Mouse (Mus musculus): ENCODE measurements around the gene S1pr4. TPM values are rescaled to one million over a fixed set of nuclear protein-coding genes. Genes with fewer than 3 reads are reported as not detected.

Gene S1pr4
- polyA plus RNA-seq, 1 experiment, result 4.1 TPM

- no peak for TF ChIP-seq GATA1 (IDR thresholded peaks at IDR 0.05; ENCODE audit: low read length)
Observed at GRCm38 (mm10) chr10:81499250-81499901, 556 bp downstream of the S1pr4 start.

- no peak for TF ChIP-seq GATA1 (IDR thresholded peaks at IDR 0.05; ENCODE audit: low read length)
Observed at GRCm38 (mm10) chr10:81498316-81499249, 1.3 kb downstream of the S1pr4 start.

GRCm38 (mm10) chr10:81497401-81498270, 2.3 kb downstream of the S1pr4 start:
- no peak for TF ChIP-seq GATA1 (IDR thresholded peaks at IDR 0.05; ENCODE audit: low read length)

- no peak for TF ChIP-seq GATA1 (IDR thresholded peaks at IDR 0.05; ENCODE audit: low read length)
Observed at GRCm38 (mm10) chr10:81496969-81497368, 3.0 kb downstream of the S1pr4 start.

- TF ChIP-seq GATA1 (IDR thresholded peaks at IDR 0.05; ENCODE audit: low read length), result no peak
Observed at GRCm38 (mm10) chr10:81496264-81496901, 3.5 kb downstream of the S1pr4 start, which contains the start of gene Ncln. Gene Ncln (minus strand): TSS chr10:81496392.

GRCm38 (mm10) chr10:81495616-81496263, 4.2 kb downstream of the S1pr4 start:
- no peak for TF ChIP-seq GATA1 (IDR thresholded peaks at IDR 0.05; ENCODE audit: low read length)

- no peak for TF ChIP-seq GATA1 (IDR thresholded peaks at IDR 0.05; ENCODE audit: low read length)
Observed at GRCm38 (mm10) chr10:81495151-81495550, 4.8 kb downstream of the S1pr4 start.

- no peak for TF ChIP-seq GATA1 (IDR thresholded peaks at IDR 0.05; ENCODE audit: low read length)
Observed at GRCm38 (mm10) chr10:81494260-81495041, 5.5 kb downstream of the S1pr4 start.

GRCm38 (mm10) chr10:81493601-81494220, 6.2 kb downstream of the S1pr4 start:
- TF ChIP-seq GATA1 (IDR thresholded peaks at IDR 0.05; ENCODE audit: low read length), result no peak

GRCm38 (mm10) chr10:81492606-81493240, 7.2 kb downstream of the S1pr4 start:
- no peak for TF ChIP-seq GATA1 (IDR thresholded peaks at IDR 0.05; ENCODE audit: low read length)

GRCm38 (mm10) chr10:81491018-81491417, 8.9 kb downstream of the S1pr4 start:
- no peak for TF ChIP-seq GATA1 (IDR thresholded peaks at IDR 0.05; ENCODE audit: low read length)

- TF ChIP-seq GATA1 (IDR thresholded peaks at IDR 0.05; ENCODE audit: low read length), result no peak
Observed at GRCm38 (mm10) chr10:81489941-81490340, 10.0 kb downstream of the S1pr4 start.

- TF ChIP-seq GATA1 (IDR thresholded peaks at IDR 0.05; ENCODE audit: low read length), result no peak
Observed at GRCm38 (mm10) chr10:81488081-81488480, 11.9 kb downstream of the S1pr4 start.
